Mouse (Mus musculus): ENCODE results near the gene Gm21518. TPM values are rescaled to one million over a fixed set of nuclear protein-coding genes. Genes with fewer than 3 reads are reported as not detected.

Gm21518 gene
- not detected for polyA plus RNA-seq (2015; fragmentation: Illumina TruSeq; extraction: RNeasy Lipid Tissue Mini Kit (QIAGEN cat#74804); ENCODE audit: low read depth, low replicate concordance)

GRCm38 (mm10) chrY:62190566-62190965 is at the start of gene Gm21518:
Gm21518 (plus strand) TSS chrY:62190866.

